Mouse (Mus musculus): ENCODE results near the gene Pcnx3.

GRCm38 (mm10) chr19:5689088-5689428, 350 bp upstream of the Pcnx3 start:
- TF ChIP-seq CTCF (IDR thresholded peaks at IDR 0.05; ENCODE audit: control insufficient read depth, insufficient read depth, insufficient read length) = no peak
- TF ChIP-seq MYOG (IDR thresholded peaks at IDR 0.05; ENCODE audit: control insufficient read depth, extremely low read depth, insufficient read length) = no peak
- TF ChIP-seq USF1 (IDR thresholded peaks at IDR 0.05; ENCODE audit: low read depth) = no peak
- TF ChIP-seq CEBPB (IDR thresholded peaks at IDR 0.05; ENCODE audit: low read depth) = no peak
- TF ChIP-seq MAX (IDR thresholded peaks at IDR 0.05) = no peak
- no peak for TF ChIP-seq FOSL1 (IDR thresholded peaks at IDR 0.05; ENCODE audit: insufficient read depth, low read length, poor library complexity, severe bottlenecking)
